Mouse (Mus musculus) frontal cortex, postnatal 36 days (tissue): ENCODE results near the gene Mfsd4b5.
"Not testable (repeated sequence)": the region's sequence is repeated elsewhere in the genome, so short reads cannot be mapped to it uniquely, and the experiment has no call there.

Source experiments
- DNase-seq, 2 experiments: peaks; one replicate each; pipeline ENCODE4 v3.0.0; 2022; ENCODE audit warnings: low spot score in 2 of 2

Mfsd4b5 gene

GRCm38 (mm10) chr10:39967512-39967911 is 18.9 kb downstream of the Mfsd4b5 start:
- no peak for DNase-seq

DNA sequence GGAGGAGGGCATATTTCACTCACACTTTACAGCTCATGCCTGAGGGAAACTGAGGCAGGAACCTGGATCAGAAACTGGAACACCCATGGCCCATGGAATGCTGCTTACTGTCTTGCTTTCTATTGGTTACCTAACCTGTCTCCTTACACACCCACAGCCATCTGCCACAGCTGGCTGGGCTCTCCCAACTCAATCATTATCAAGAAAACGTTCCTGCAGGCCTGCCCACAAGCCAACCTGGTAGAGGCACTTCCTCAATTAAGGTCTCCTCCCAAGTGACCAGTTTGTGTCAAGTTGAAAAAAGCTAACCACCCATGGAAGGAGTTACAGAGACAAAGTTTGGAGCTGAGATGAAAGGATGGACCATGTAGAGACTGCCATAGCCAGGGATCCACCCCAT is 24.5 kb downstream of the Mfsd4b5 start:
- no peak for DNase-seq

GRCm38 (mm10) chr10:39960441-39960822 is 26.0 kb downstream of the Mfsd4b5 start:
- DNase-seq, result no peak

DNA sequence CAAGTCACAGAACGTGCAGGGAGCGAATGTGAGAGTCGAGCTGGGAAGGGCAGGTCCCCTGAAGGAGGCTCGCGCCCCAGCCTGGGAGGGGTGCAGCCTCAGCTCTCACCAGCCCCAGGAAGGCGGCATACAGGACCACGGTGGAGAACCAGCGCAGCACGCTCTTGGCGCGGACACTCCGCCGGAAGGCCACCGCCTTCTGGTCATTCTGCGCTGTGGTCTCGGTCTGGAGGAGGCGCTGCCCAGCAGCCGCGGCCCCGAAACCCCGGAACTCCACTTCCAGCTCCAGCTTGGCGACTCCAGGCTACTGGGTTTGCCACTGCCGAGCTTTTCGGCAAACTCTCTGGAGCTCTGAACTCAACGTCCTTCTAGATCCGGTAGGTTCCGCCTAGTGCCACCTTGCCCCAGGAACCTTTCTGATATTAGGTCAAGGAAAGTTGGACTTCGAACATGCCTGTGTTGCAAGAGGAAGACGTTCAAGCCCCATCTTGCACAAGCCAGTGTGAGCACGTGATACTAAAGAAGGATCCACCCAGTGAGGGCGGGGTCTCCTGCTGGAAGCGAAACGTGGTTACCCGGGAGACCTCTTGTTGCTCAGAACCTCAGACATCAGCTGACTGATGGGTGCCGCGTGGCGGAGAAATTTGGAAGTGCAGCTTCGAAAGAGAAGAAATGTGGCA is 26.5 kb downstream of the Mfsd4b5 start, which contains the start of gene Mfsd4b3:
TSS of gene Mfsd4b3 (minus strand) at position 393 of the 680 bp plus-strand sequence.
- peak; percentile 83 to 93 for DNase-seq

GRCm38 (mm10) chr10:39958266-39958665 is 28.2 kb downstream of the Mfsd4b5 start:
- peak in 1 of 2 experiments; percentile 10 for DNase-seq

DNA sequence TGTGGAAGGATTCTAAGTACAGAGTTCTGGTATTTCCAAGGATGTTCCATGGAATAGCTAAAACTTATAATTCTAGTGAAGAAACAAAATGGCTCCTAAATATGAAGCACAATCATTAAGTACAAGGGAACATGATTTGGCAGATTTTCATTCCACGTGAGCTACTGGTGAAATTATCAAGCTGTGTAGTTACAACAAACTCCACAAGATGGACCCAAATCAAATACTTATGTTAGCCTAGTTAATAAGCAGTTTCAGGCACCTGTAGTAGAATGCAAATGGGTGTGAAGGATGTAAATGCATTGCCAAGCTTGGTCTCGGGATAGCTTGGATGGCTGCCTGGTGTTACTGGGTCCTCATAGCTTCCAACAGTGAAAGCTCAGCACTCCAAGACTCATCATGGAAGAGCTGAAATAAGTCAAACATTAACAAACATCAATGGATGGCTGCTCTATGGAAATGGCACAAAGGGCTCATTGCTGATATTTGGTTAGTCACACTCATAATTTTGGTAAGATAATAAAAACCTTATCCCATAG is 30.0 kb downstream of the Mfsd4b5 start:
- DNase-seq, result no peak

GRCm38 (mm10) chr10:39955163-39955562 is 31.3 kb downstream of the Mfsd4b5 start:
- DNase-seq, result no peak

- DNase-seq, result no peak
Observed at GRCm38 (mm10) chr10:39949377-39949954, 37.0 kb downstream of the Mfsd4b5 start.

DNA sequence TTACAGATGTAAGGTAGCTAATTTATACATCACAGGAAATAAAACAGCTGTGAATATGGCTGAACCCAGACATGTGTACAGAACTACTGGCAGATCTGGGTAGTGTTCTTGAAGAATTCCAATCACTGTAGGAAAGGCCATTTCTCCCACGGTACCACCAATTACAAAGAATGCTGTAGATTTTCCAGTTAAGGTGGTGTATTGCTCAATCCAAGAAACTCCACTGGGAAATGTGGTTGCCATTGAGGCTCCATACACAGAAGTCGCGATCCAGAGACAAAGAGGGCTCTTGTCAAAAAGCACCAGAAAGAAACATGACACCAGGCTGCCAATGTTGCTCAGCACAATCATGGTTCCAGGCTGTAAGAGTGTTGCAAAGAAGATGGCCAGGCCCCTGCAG is 39.3 kb downstream of the Mfsd4b5 start:
- DNase-seq, result not testable (repeated sequence)

- DNase-seq, result no peak
Observed at GRCm38 (mm10) chr10:39936553-39936952, 49.9 kb downstream of the Mfsd4b5 start.

DNA sequence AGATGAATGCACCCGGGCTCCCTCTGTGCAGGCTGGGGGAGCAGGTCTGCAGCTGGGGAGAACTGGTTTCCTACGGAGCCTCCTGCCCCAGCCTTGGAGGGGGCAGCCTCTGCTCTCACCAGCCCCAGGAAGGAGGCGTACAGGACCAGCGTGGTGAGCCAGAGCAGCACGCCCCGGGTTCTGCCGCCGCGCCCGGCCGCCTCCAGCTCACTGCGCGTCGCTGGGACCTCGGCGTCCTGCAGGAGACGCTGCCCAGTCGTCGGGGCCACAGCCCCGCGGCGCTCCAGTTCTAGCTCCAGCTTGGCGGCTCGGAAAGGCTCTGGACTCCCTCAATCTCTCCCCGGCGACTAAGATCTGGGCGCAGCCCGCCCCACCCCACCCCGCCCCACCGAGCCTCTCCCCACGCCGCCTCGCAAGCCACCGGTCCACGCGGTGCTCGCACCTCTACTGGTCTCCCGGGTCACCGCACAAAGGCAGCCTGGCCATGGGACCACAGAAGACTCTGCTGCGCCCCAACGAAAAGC is 59.8 kb downstream of the Mfsd4b5 start, which contains the start of gene Mfsd4b2:
TSS of gene Mfsd4b2 (minus strand) at position 308 of the 524 bp plus-strand sequence.
- no peak for DNase-seq

- DNase-seq, result not testable (repeated sequence)
Observed at GRCm38 (mm10) chr10:39924556-39924955, 61.9 kb downstream of the Mfsd4b5 start.

DNA sequence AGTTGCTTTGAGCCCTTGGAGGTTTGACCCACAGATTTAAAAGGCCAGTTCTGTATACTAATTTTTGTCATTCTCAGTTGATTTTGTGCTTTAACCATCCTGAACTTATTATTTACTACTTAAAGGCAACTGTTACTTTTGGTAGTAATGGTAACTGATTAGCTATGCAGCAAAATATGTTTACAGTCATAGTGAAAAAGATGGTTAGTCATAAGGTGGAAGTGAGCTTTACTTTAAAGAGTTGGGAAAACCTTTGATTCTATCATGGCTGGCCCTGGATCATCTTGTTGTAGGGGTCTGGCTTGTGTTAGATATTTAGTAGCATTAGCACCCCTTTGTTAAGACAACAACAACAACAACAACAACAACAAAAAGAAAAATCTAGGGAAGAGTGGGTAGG is 73.8 kb downstream of the Mfsd4b5 start:
- no peak for DNase-seq

- DNase-seq, result no peak
Observed at GRCm38 (mm10) chr10:39908768-39909441, 77.5 kb downstream of the Mfsd4b5 start.
